Mouse (Mus musculus): ENCODE results near the gene Cap2.

Gene Cap2

GRCm38 (mm10) chr13:46501800-46502389, at the start of gene Cap2:
Gene Cap2, plus strand, starts transcription at chr13:46501848.
- peak; percentile 89 to 93 for DNase-seq (ENCODE audit: low spot score in 2 of 2)

- no peak for DNase-seq (ENCODE audit: low spot score in 2 of 2)
These were observed 42.1 kb upstream of the Cap2 start for GRCm38 (mm10) chr13:46459546-46459945.

- peak; percentile 26 to 27 for DNase-seq (ENCODE audit: low spot score in 2 of 2)
These were observed 39.4 kb upstream of the Cap2 start for GRCm38 (mm10) chr13:46462280-46462679.

- DNase-seq (ENCODE audit: low spot score in 2 of 2) = no peak
These were observed 37.9 kb upstream of the Cap2 start for GRCm38 (mm10) chr13:46463764-46464163.

- DNase-seq (ENCODE audit: low spot score in 2 of 2) = no peak
These were observed 33.4 kb upstream of the Cap2 start for GRCm38 (mm10) chr13:46468251-46468650.

- peak in 1 of 2 experiments; percentile 21 for DNase-seq (ENCODE audit: low spot score in 2 of 2)
These were observed 32.1 kb upstream of the Cap2 start for GRCm38 (mm10) chr13:46469536-46469935.

- no peak for DNase-seq (ENCODE audit: low spot score in 2 of 2)
These were observed 20.4 kb upstream of the Cap2 start for GRCm38 (mm10) chr13:46481271-46481670.

- DNase-seq (ENCODE audit: low spot score in 2 of 2) = no peak
These were observed 16.0 kb upstream of the Cap2 start for GRCm38 (mm10) chr13:46485605-46486004.

- DNase-seq (ENCODE audit: low spot score in 2 of 2) = peak; percentile 50 to 55
These were observed 13.5 kb upstream of the Cap2 start for GRCm38 (mm10) chr13:46488166-46488565.

- peak; percentile 37 to 48 for DNase-seq (ENCODE audit: low spot score in 2 of 2)
These were observed 11.0 kb upstream of the Cap2 start for GRCm38 (mm10) chr13:46490644-46491043.

- peak; percentile 55 to 59 for DNase-seq (ENCODE audit: low spot score in 2 of 2)
These were observed 793 bp downstream of the Cap2 start for GRCm38 (mm10) chr13:46502390-46502891.

- no peak for DNase-seq (ENCODE audit: low spot score in 2 of 2)
These were observed 6.3 kb downstream of the Cap2 start for GRCm38 (mm10) chr13:46507944-46508343.

GRCm38 (mm10) chr13:46508823-46509222, 7.2 kb downstream of the Cap2 start:
- DNase-seq (ENCODE audit: low spot score in 2 of 2) = no peak

GRCm38 (mm10) chr13:46510460-46510859, 8.8 kb downstream of the Cap2 start:
- no peak for DNase-seq (ENCODE audit: low spot score in 2 of 2)

- DNase-seq (ENCODE audit: low spot score in 2 of 2) = no peak
These were observed 12.8 kb downstream of the Cap2 start for GRCm38 (mm10) chr13:46514484-46514883.

- no peak for DNase-seq (ENCODE audit: low spot score in 2 of 2)
These were observed 13.5 kb downstream of the Cap2 start for GRCm38 (mm10) chr13:46515120-46515523.

- no peak for DNase-seq (ENCODE audit: low spot score in 2 of 2)
These were observed 13.9 kb downstream of the Cap2 start for GRCm38 (mm10) chr13:46515524-46515923.

GRCm38 (mm10) chr13:46516183-46516582, 14.5 kb downstream of the Cap2 start:
- no peak for DNase-seq (ENCODE audit: low spot score in 2 of 2)

- DNase-seq (ENCODE audit: low spot score in 2 of 2) = peak; percentile 87 to 88
These were observed 15.6 kb downstream of the Cap2 start for GRCm38 (mm10) chr13:46517211-46517685.

GRCm38 (mm10) chr13:46521482-46521881, 19.8 kb downstream of the Cap2 start:
- DNase-seq (ENCODE audit: low spot score in 2 of 2) = no peak

- no peak for DNase-seq (ENCODE audit: low spot score in 2 of 2)
These were observed 21.1 kb downstream of the Cap2 start for GRCm38 (mm10) chr13:46522798-46523197.

- no peak for DNase-seq (ENCODE audit: low spot score in 2 of 2)
These were observed 21.6 kb downstream of the Cap2 start for GRCm38 (mm10) chr13:46523235-46523634.

- DNase-seq (ENCODE audit: low spot score in 2 of 2) = peak; percentile 50 to 59
These were observed 22.1 kb downstream of the Cap2 start for GRCm38 (mm10) chr13:46523712-46524111.

Measured in right cerebral cortex, adult 2 months (tissue).